Mouse (Mus musculus) hindbrain, embryonic 15.5 days (tissue): ENCODE data around the gene Gm20388. TPM values are rescaled to one million over a fixed set of nuclear protein-coding genes. Genes with fewer than 3 reads are reported as not detected.

Experiments used
- ATAC-seq: fragments of 200-750 bp; cut with Nextera tagmentation; 2 replicates; pipeline ENCODE4 v1.8.0; 2017; ENCODE audit warnings: low read depth, moderate number of reproducible peaks, moderate TSS enrichment; ENCODE audit not compliant: low FRiP score
- H3K27ac ChIP-seq: fragments of 300-500 bp; sonication (generic); replicated peaks from 2 replicates; pipeline ENCODE4 v1.5.1; 2015; ENCODE audit warnings: mild to moderate bottlenecking, inconsistent platforms
- H3K27me3 ChIP-seq: fragments of 300-500 bp; sonication (generic); 2 replicates; pipeline ENCODE4 v1.6.1; 2015; ENCODE audit warnings: control low read depth, inconsistent platforms
- H3K36me3 ChIP-seq: fragments of 300-500 bp; sonication (generic); 2 replicates; pipeline ENCODE4 v1.6.1; 2015; ENCODE audit warnings: control low read depth, inconsistent platforms
- H3K4me1 ChIP-seq: fragments of 300-500 bp; sonication (generic); replicated peaks from 2 replicates; pipeline ENCODE4 v1.6.1; 2015; ENCODE audit warnings: control low read depth, inconsistent platforms
- H3K4me2 ChIP-seq: fragments of 300-500 bp; sonication (generic); 2 replicates; pipeline ENCODE4 v1.6.1; 2015; ENCODE audit warnings: moderate library complexity, mild to moderate bottlenecking, inconsistent platforms
- H3K4me3 ChIP-seq: fragments of 300-500 bp; sonication (generic); 2 replicates; pipeline ENCODE4 v1.5.1; 2015; ENCODE audit warnings: mild to moderate bottlenecking, inconsistent platforms
- H3K9ac ChIP-seq: fragments of 300-500 bp; sonication (generic); 2 replicates; pipeline ENCODE4 v1.6.1; 2015; ENCODE audit warnings: inconsistent platforms
- H3K9me3 ChIP-seq: fragments of 300-500 bp; sonication (generic); 2 replicates; pipeline ENCODE4 v1.6.1; 2016; ENCODE audit warnings: control low read depth, inconsistent platforms
- WGBS: fragments of 180-500 bp; shearing (Covaris S2); methylation state at CpG from one replicate; pipeline ENCODE4 v1.1.7; 2015; 5-methylcytosine and 5-hydroxymethylcytosine counted together
- polyA plus RNA-seq: library from polyadenylated mRNA; unstranded; fragments of >200 nt; fragmentation: Nextera tagmentation; extraction: Ambion mirVana; gene quantifications from 2 replicates; pipeline ENCODE4 v1.2.1, GENCODE M21; 2015

Gene Gm20388
- polyA plus RNA-seq, 1 experiment from 2014 or later = 5.4 TPM

DNA sequence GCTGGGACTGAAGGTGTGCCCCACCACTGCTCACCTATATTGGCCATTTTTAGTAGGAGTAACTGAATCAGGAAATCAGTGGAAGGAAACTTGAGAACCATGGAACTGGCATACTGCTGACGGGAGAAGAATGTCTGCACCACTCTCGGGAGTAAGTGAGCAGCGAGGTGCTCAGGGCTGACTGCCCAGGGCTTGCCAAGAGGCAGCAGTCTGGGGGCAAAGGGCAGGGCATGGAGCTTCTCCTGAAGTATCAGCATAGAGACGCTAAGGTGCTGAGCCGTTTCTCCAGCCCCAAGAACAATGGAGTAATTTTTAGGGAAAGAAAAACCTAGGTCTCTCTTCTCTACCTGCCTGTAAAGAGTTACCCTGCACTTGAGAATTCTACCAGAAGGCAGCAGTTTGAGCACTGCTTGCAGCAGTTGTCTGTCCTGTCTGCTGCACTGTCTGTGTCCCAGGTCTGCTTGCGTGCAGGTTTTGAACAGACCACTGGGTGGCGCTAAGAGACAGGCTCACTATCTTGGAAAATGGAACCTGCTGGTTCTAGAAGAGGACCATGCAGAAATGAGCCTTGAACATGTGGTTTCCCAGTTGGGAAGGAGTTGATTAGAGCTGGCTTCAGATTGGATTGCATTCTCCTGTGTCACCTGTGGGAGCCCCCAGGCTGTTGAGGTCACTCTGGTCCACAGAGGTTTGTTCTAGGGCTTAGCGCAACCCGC, 33.6 kb downstream of the Gm20388 start:
- peak; percentile 47; the same call in 1 of the 2 replicates for ATAC-seq
- Histone ChIP-seq H3K27ac (no peak overlapping the region), H3K4me1 (peaks cover 8% of the 10 kb centered on the region), H3K9ac (no peak overlapping the region), H3K36me3 (peaks cover 27% of the 10 kb centered on the region), H3K4me3 (no peak overlapping the region), H3K27me3 (no peaks in the 10 kb centered on the region), H3K9me3 (no peaks in the 10 kb centered on the region), H3K4me2 (no peak overlapping the region)
- 63% methylated on average over 9 of the region's 9 CpGs for WGBS

DNA sequence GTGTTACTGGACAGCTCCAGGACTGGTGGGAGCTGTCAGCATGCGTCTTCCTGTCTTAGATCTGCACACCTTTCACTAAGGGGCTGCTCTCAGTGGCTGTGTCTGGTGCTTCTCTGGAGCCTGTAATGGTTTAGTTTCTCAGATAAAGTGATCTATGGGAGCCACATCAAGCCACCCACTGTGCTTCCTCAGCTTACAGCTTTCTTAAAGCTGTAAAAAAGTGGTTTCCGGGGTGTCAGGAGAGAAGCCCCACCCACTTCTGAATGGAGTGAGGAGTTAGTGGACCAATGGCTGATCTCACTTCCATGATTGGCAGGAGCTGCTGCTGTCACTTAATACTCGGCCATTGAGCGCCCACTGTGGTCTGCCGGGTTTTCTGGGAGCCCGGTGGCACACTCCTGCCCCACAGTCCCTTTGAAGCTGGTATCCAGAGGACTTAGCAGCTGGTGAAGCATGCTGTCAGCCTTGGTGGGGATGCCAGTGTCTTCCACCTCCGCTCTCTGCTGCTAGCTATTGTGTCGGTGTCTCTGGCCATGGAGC, 35.8 kb downstream of the Gm20388 start:
- Histone ChIP-seq H3K9ac (no peak overlapping the region), H3K4me3 (no peak overlapping the region), H3K27ac (no peak overlapping the region), H3K4me2 (no peak overlapping the region), H3K36me3 (peaks cover 36% of the 10 kb centered on the region), H3K9me3 (no peaks in the 10 kb centered on the region), H3K27me3 (no peaks in the 10 kb centered on the region), H3K4me1 (peaks cover 8% of the 10 kb centered on the region)
- no peak for ATAC-seq
- WGBS = 78% methylated on average over 8 of the region's 8 CpGs

DNA sequence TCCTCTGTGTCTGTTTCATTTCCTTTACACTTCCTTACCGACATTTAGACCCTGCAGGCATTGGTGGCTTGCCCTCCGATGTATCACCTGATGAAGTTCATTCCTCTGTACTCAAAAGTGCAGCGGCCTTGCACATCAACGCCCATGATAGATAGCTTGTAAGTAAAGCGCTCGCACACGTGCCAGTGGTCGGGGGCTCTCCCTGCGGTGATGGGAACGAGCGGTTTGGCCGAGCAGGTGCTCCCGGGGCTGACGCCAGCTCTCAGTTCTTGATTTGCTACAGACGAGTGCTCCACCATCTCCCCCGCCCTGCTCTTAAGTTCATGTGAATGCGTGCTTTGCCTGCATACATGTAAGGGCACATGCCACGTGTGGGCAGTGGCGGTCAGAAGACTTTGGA, 37.0 kb downstream of the Gm20388 start:
- no peak overlapping the region for H3K4me2 ChIP-seq
- WGBS = 80% methylated on average over 19 of the region's 19 CpGs
- H3K4me3 ChIP-seq = no peak overlapping the region
- peaks cover 35% of the 10 kb centered on the region for H3K36me3 ChIP-seq
- ATAC-seq = no peak
- peaks cover 8% of the 10 kb centered on the region for H3K4me1 ChIP-seq
- H3K27ac ChIP-seq = no peak overlapping the region
- no peaks in the 10 kb centered on the region for H3K27me3 ChIP-seq
- no peak overlapping the region for H3K9ac ChIP-seq
- no peaks in the 10 kb centered on the region for H3K9me3 ChIP-seq

- Histone ChIP-seq H3K9ac (no peak overlapping the region), H3K27ac (no peak overlapping the region), H3K4me1 (peaks cover 8% of the 10 kb centered on the region), H3K9me3 (no peaks in the 10 kb centered on the region), H3K4me2 (no peak overlapping the region), H3K36me3 (peaks cover 41% of the 10 kb centered on the region), H3K4me3 (no peak overlapping the region), H3K27me3 (no peaks in the 10 kb centered on the region)
- ATAC-seq = no peak
- 73% methylated on average over 15 of the region's 15 CpGs for WGBS
Measured at GRCm38 (mm10) chr8:119948340-119948739, 37.7 kb downstream of the Gm20388 start.

DNA sequence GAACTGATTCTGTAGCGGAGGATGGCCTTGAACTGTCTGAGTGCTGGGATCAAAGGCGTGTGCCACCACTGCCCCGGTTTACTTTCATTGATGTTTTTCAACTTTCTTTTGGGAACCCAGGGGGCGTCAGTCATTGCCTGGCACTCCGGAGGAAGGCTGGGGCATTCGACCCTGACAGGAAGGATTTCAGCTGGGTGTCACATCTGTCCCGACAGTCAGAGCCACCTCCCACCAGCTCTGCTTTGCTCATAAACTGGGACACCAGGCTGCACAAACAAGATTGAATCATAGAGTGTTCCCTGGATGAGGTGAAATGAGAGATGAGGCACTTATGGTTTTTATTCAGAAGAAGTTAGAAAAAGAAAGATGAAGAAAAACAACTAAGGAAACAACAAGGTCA, 41.6 kb downstream of the Gm20388 start:
- H3K4me2 ChIP-seq = no peak overlapping the region
- ATAC-seq = no peak
- no peak overlapping the region for H3K9ac ChIP-seq
- no peaks in the 10 kb centered on the region for H3K27me3 ChIP-seq
- no peak overlapping the region for H3K4me3 ChIP-seq
- H3K36me3 ChIP-seq = peaks cover 72% of the 10 kb centered on the region
- no peak overlapping the region for H3K27ac ChIP-seq
- H3K4me1 ChIP-seq = peaks cover 8% of the 10 kb centered on the region
- no peaks in the 10 kb centered on the region for H3K9me3 ChIP-seq
- WGBS = 73% methylated on average over 7 of the region's 7 CpGs

DNA sequence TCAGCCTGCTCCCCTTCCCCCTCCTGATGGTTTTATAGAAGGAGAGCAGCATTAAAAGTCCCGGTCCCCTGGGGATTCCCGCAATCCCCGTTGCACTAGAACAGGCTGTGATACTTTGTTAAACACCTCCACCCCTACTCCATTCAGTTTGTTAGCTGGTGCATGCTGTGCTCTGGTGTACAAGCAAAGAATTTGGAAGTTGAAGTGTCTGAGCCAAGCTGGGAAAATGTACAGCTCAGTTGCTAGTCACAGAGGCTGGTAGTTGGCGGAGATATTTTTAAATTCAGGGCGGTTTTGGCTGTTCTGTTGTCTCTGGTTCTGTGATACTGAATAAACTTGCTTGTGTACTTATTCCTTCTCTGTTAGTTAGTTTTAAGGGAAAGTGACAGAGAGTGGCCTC, 42.1 kb downstream of the Gm20388 start:
- WGBS = 69% methylated on average over 5 of the region's 5 CpGs
- Histone ChIP-seq H3K36me3 (peaks cover 76% of the 10 kb centered on the region), H3K9ac (no peak overlapping the region), H3K27me3 (no peaks in the 10 kb centered on the region), H3K4me3 (no peak overlapping the region), H3K4me2 (no peak overlapping the region), H3K9me3 (no peaks in the 10 kb centered on the region), H3K4me1 (peaks cover 8% of the 10 kb centered on the region), H3K27ac (no peak overlapping the region)
- no peak for ATAC-seq

DNA sequence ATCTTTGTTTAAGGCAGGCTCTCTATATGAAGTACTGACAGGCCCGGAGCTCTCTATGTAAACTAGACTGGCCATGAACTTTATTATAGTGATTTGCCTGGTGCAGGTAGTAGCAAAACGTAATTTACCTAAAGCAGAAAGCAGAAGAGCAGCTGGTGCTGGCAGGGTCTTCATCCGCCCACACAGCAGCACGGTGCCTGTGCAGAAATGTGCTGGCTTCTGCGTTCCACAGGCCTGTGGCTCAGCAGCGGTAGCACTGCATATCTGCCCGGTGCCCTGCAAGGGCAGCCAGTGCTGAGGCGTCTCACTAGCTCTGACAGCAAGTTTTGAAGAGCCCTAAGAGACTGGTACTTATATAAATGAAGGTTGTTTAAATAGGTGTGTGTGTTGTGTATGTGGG, 44.7 kb downstream of the Gm20388 start:
- H3K4me3 ChIP-seq = no peak overlapping the region
- no peak for ATAC-seq
- peaks cover 76% of the 10 kb centered on the region for H3K36me3 ChIP-seq
- H3K9me3 ChIP-seq = no peaks in the 10 kb centered on the region
- no peaks in the 10 kb centered on the region for H3K27me3 ChIP-seq
- H3K4me2 ChIP-seq = no peak overlapping the region
- no peak overlapping the region for H3K9ac ChIP-seq
- peaks cover 1% of the 10 kb centered on the region; the same call in 1 of the 2 replicates for H3K4me1 ChIP-seq
- no peak overlapping the region for H3K27ac ChIP-seq
- WGBS = 96% methylated on average over 8 of the region's 8 CpGs

- WGBS = 92% methylated on average over 10 of the region's 10 CpGs
- peaks cover 51% of the 10 kb centered on the region for H3K36me3 ChIP-seq
- H3K4me2 ChIP-seq = no peak overlapping the region
- no peak overlapping the region for H3K9ac ChIP-seq
- H3K4me3 ChIP-seq = no peak overlapping the region
- no peaks in the 10 kb centered on the region for H3K9me3 ChIP-seq
- H3K27me3 ChIP-seq = no peaks in the 10 kb centered on the region
- no peak overlapping the region for H3K27ac ChIP-seq
- ATAC-seq = no peak
- H3K4me1 ChIP-seq = peaks cover 8% of the 10 kb centered on the region; the same call in 1 of the 2 replicates
Measured at GRCm38 (mm10) chr8:119958076-119958475, 47.4 kb downstream of the Gm20388 start.

DNA sequence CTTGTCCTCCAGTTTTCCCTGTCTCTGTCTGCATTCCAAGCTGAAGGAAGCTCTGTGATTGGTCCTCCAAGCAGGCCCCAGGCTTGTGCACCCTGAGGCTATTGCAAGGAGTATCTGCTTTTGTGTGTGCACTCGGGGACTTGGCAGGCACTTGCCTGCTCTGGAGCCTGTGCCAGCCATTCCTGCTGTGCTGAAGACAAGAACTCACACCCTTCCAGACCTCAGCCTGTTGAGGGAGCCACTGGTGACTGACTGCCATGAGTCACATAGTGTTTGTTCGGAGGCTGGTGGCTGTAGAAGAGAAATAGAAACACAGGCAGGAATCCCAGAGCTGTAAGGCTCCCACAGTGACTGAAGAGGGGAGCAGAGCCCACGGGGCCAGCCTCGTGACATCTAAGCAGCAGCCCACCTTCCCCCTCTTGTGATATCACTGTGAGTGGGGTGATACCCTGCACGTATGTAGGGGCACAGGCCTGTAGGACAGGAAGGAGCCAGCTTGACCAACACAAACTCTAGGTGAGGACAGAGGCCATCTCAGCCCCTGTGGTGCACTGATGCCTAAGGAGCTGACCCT, 50.0 kb downstream of the Gm20388 start:
- H3K9ac ChIP-seq = no peak overlapping the region
- H3K9me3 ChIP-seq = no peaks in the 10 kb centered on the region
- peak; percentile 62 for ATAC-seq
- no peak overlapping the region for H3K4me3 ChIP-seq
- 46% methylated on average over 5 of the region's 5 CpGs for WGBS
- no peak overlapping the region for H3K4me2 ChIP-seq
- H3K27ac ChIP-seq = peak overlapping the region; percentile 48
- H3K4me1 ChIP-seq = peaks cover 8% of the 10 kb centered on the region; the same call in 1 of the 2 replicates
- peaks cover 26% of the 10 kb centered on the region for H3K36me3 ChIP-seq
- no peaks in the 10 kb centered on the region for H3K27me3 ChIP-seq

DNA sequence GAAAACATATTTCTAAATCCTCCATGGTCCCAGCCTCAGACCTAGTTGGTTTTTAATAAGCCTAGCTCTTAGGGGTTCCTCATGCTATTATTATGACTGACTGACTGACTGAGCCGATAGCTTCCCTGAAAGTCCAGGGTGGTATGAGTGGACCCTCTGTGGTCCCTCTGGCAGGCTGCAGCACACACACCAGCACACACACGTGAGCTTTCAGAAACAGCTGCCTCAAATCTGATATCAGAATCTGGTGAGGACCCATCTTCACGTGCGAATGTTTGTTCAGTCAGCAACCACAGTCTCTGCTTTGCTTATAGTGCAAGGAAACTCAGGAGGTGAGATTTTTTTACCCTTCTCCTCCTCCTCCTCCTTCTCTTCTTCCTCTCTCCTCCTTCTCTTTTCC, 54.2 kb downstream of the Gm20388 start:
- H3K4me2 ChIP-seq = no peak overlapping the region
- peaks cover 8% of the 10 kb centered on the region; the same call in 1 of the 2 replicates for H3K4me1 ChIP-seq
- no peak overlapping the region for H3K27ac ChIP-seq
- H3K36me3 ChIP-seq = no peaks in the 10 kb centered on the region
- no peak overlapping the region for H3K4me3 ChIP-seq
- H3K27me3 ChIP-seq = no peaks in the 10 kb centered on the region
- 81% methylated on average over 4 of the region's 4 CpGs for WGBS
- ATAC-seq = no peak
- no peak overlapping the region for H3K9ac ChIP-seq
- no peaks in the 10 kb centered on the region for H3K9me3 ChIP-seq

DNA sequence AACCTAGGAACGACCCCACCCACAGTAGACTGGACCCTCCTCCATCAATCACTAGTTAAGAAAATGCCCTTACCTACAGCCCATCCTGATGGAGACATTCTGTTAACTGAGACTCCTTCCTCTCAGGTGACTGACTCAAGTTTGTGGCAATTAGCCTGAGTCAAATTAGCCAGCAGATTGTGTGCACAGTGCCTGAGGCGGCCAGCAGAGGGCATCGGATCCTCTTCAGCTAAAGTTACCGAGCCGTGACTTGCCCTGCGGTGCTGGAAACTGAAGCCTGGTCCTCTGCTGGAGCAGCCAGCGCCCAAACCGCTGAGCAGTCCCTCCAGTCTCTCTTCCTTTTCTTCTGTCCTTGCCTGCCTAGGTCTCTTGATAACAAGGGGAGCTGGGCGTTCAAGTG, 56.8 kb downstream of the Gm20388 start:
- Histone ChIP-seq H3K9me3 (no peaks in the 10 kb centered on the region), H3K27ac (no peak overlapping the region), H3K4me1 (no peaks in the 10 kb centered on the region), H3K9ac (no peak overlapping the region), H3K4me3 (no peak overlapping the region), H3K36me3 (no peaks in the 10 kb centered on the region), H3K4me2 (no peak overlapping the region), H3K27me3 (no peaks in the 10 kb centered on the region)
- 90% methylated on average over 9 of the region's 9 CpGs for WGBS
- ATAC-seq = no peak

GRCm38 (mm10) chr8:119970169-119970568, 59.5 kb downstream of the Gm20388 start:
- H3K4me1 ChIP-seq = no peaks in the 10 kb centered on the region
- no peak overlapping the region for H3K4me2 ChIP-seq
- H3K9ac ChIP-seq = no peak overlapping the region
- H3K27ac ChIP-seq = no peak overlapping the region
- H3K27me3 ChIP-seq = no peaks in the 10 kb centered on the region
- no peaks in the 10 kb centered on the region for H3K36me3 ChIP-seq
- H3K4me3 ChIP-seq = no peak overlapping the region
- no peak for ATAC-seq
- H3K9me3 ChIP-seq = no peaks in the 10 kb centered on the region
- 70% methylated on average over 9 of the region's 9 CpGs for WGBS
